Mouse (Mus musculus): Measurements from ENCODE around the gene Pus1. TPM values are rescaled to one million over a fixed set of nuclear protein-coding genes. Genes with fewer than 3 reads are reported as not detected.
A peak's percentile ranks its signal among the peaks of the same experiment; 100 is the strongest.
"Not testable (repeated sequence)": the region's sequence is repeated elsewhere in the genome, so short reads cannot be mapped to it uniquely, and the experiment has no call there.

The Pus1 gene
- polyA plus RNA-seq, 1 experiment = 27.4 TPM

DNA sequence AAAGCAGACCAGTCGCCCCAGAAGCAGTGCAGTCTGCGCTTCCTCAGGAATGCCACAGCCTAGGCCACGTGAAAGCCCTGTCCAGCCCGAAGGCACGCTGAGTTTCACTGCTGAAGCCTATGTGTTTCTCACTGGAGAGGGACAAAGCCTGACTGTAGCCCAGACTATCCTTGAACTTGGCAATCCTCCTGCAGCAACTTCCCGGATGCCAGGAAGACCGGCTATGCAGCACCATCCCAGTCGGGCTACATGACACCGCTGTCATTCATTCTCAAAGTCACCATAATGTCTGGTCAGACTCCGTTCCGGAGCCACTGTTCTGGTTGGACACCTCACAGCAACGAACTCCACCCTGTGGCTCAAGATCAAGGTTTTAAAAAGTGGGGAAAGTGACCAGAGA is 2.2 kb downstream of the Pus1 start:
- WGBS = 96% methylated on average over 12 of the region's 12 CpGs
- H3K27me3 ChIP-seq (ENCODE audit: control insufficient read depth, insufficient read depth, low read length) = no peaks in the 10 kb centered on the region
- H3K27ac ChIP-seq (ENCODE audit: control insufficient read depth, insufficient read depth, low read length) = no peak overlapping the region
- H3K36me3 ChIP-seq (ENCODE audit: control insufficient read depth, insufficient read depth, low read length) = no peaks in the 10 kb centered on the region
- H3K4me3 ChIP-seq (ENCODE audit: control insufficient read depth, insufficient read depth, low read length) = no peak overlapping the region
- TF ChIP-seq POLR2A (IDR thresholded peaks at IDR 0.05; ENCODE audit: control insufficient read depth, extremely low read depth, insufficient read depth, low read length, poor library complexity) (no peak), CTCF (IDR thresholded peaks at IDR 0.05; ENCODE audit: borderline replicate concordance, control insufficient read depth, extremely low read depth, insufficient read depth, low read length, poor library complexity) (no peak)
- DNase-seq = no peak
- H3K4me1 ChIP-seq (replicated peaks; ENCODE audit: control insufficient read depth, insufficient read depth, low read length) = peaks cover 14% of the 10 kb centered on the region

GRCm38 (mm10) chr5:110776141-110776540 is 4.3 kb downstream of the Pus1 start:
- H3K4me3 ChIP-seq (ENCODE audit: control insufficient read depth, insufficient read depth, low read length) = no peak overlapping the region
- H3K4me1 ChIP-seq (replicated peaks; ENCODE audit: control insufficient read depth, insufficient read depth, low read length) = peaks cover 14% of the 10 kb centered on the region
- no peak overlapping the region for H3K27ac ChIP-seq (ENCODE audit: control insufficient read depth, insufficient read depth, low read length)
- H3K27me3 ChIP-seq (ENCODE audit: control insufficient read depth, insufficient read depth, low read length) = no peaks in the 10 kb centered on the region
- TF ChIP-seq POLR2A (IDR thresholded peaks at IDR 0.05; ENCODE audit: control insufficient read depth, extremely low read depth, insufficient read depth, low read length, poor library complexity) = no peak
- TF ChIP-seq CTCF (IDR thresholded peaks at IDR 0.05; ENCODE audit: borderline replicate concordance, control insufficient read depth, extremely low read depth, insufficient read depth, low read length, poor library complexity) = no peak
- DNase-seq = no peak
- no peaks in the 10 kb centered on the region for H3K36me3 ChIP-seq (ENCODE audit: control insufficient read depth, insufficient read depth, low read length)
- WGBS = 99% methylated on average over 2 of the region's 2 CpGs

DNA sequence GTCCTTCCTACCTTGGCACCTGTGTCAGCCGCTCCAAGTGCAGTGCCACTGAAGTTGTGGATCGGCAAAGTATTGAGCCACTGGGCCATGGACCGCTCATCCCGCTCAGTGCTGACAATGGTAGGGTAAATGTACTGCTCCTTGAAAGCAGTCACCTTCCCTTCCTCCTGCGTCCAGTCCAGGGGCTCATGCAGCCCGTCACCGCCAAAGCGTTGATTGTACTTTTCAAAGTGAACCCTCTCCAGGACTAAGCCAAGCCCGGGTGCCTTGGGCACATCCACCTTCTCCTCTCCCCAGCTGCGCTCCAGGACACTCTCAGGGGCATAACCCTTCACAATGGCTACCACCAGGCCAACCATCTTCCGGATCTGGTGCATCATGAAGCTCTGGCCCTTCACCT is 5.9 kb downstream of the Pus1 start:
- 95% methylated on average over 11 of the region's 11 CpGs for WGBS
- H3K4me1 ChIP-seq (replicated peaks; ENCODE audit: control insufficient read depth, insufficient read depth, low read length) = peaks cover 4% of the 10 kb centered on the region
- no peaks in the 10 kb centered on the region for H3K27me3 ChIP-seq (ENCODE audit: control insufficient read depth, insufficient read depth, low read length)
- TF ChIP-seq CTCF (IDR thresholded peaks at IDR 0.05; ENCODE audit: borderline replicate concordance, control insufficient read depth, extremely low read depth, insufficient read depth, low read length, poor library complexity) (no peak), POLR2A (IDR thresholded peaks at IDR 0.05; ENCODE audit: control insufficient read depth, extremely low read depth, insufficient read depth, low read length, poor library complexity) (no peak)
- H3K27ac ChIP-seq (ENCODE audit: control insufficient read depth, insufficient read depth, low read length) = no peak overlapping the region
- no peaks in the 10 kb centered on the region for H3K36me3 ChIP-seq (ENCODE audit: control insufficient read depth, insufficient read depth, low read length)
- no peak for DNase-seq
- H3K4me3 ChIP-seq (ENCODE audit: control insufficient read depth, insufficient read depth, low read length) = no peak overlapping the region

DNA sequence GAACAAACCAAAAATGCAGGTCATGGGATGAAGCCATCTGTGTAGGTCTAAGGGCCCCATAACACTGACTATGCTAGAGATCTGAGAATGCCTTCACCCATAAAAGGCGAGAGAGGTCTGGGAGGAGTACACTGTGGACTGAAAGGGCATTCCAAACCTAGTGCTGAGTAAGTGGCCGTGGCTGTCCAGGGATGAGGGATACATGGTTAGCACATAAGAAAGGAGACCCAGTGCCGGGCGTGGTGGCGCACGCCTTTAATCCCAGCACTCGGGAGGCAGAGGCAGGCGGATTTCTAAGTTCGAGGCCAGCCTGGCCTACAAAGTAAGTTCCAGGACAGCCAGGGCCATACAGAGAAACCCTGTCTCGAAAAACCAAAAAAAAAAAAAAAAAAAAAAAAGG is 7.5 kb downstream of the Pus1 start:
- H3K36me3 ChIP-seq (ENCODE audit: control insufficient read depth, insufficient read depth, low read length); H3K27ac ChIP-seq (ENCODE audit: control insufficient read depth, insufficient read depth, low read length); H3K4me1 ChIP-seq (replicated peaks; ENCODE audit: control insufficient read depth, insufficient read depth, low read length); H3K27me3 ChIP-seq (ENCODE audit: control insufficient read depth, insufficient read depth, low read length); DNase-seq; H3K4me3 ChIP-seq (ENCODE audit: control insufficient read depth, insufficient read depth, low read length): not testable (repeated sequence)
- WGBS = 93% methylated on average over 10 of the region's 10 CpGs

GRCm38 (mm10) chr5:110770448-110771158 is 9.9 kb downstream of the Pus1 start, which contains the start of gene Ep400:
Gene Ep400 (minus strand): TSS chr5:110770717.
- H3K4me1 ChIP-seq (replicated peaks; ENCODE audit: control insufficient read depth, insufficient read depth, low read length) = no peaks in the 10 kb centered on the region
- peak; percentile 100 for DNase-seq

GRCm38 (mm10) chr5:110770031-110770445 is 10.4 kb downstream of the Pus1 start:
- Histone ChIP-seq H3K4me1 (replicated peaks; ENCODE audit: control insufficient read depth, insufficient read depth, low read length) (no peaks in the 10 kb centered on the region), H3K36me3 (ENCODE audit: control insufficient read depth, insufficient read depth, low read length) (no peaks in the 10 kb centered on the region), H3K4me3 (ENCODE audit: control insufficient read depth, insufficient read depth, low read length) (peak overlapping the region; percentile 64), H3K27me3 (ENCODE audit: control insufficient read depth, insufficient read depth, low read length) (no peaks in the 10 kb centered on the region), H3K27ac (ENCODE audit: control insufficient read depth, insufficient read depth, low read length) (0 out of 2 replicates have a peak overlapping the region, but pooled peaks have one; percentile 11)
- TF ChIP-seq POLR2A (IDR thresholded peaks at IDR 0.05; ENCODE audit: control insufficient read depth, extremely low read depth, insufficient read depth, low read length, poor library complexity) (no peak), CTCF (IDR thresholded peaks at IDR 0.05; ENCODE audit: borderline replicate concordance, control insufficient read depth, extremely low read depth, insufficient read depth, low read length, poor library complexity) (no peak)
- under 1% methylated on average over 58 of the region's 58 CpGs for WGBS
- peak; percentile 45 for DNase-seq

More at GRCm38 (mm10) chr5:110770448-110771158, 9.9 kb downstream of the Pus1 start, which contains the start of gene Ep400:
- WGBS = under 1% methylated on average over 83 of the region's 83 CpGs
- TF ChIP-seq CTCF (IDR thresholded peaks at IDR 0.05; ENCODE audit: borderline replicate concordance, control insufficient read depth, extremely low read depth, insufficient read depth, low read length, poor library complexity) = peak; percentile 88
- peak; percentile 81 for TF ChIP-seq POLR2A (IDR thresholded peaks at IDR 0.05; ENCODE audit: control insufficient read depth, extremely low read depth, insufficient read depth, low read length, poor library complexity)
- H3K27ac ChIP-seq (ENCODE audit: control insufficient read depth, insufficient read depth, low read length) = 0 out of 2 replicates have a peak within 1 kb of the TSS, but pooled peaks have one; percentile 11
- H3K4me3 ChIP-seq (ENCODE audit: control insufficient read depth, insufficient read depth, low read length) = peak within 1 kb of the TSS; percentile 64
- no peaks in the 10 kb centered on the region for H3K36me3 ChIP-seq (ENCODE audit: control insufficient read depth, insufficient read depth, low read length)
- H3K27me3 ChIP-seq (ENCODE audit: control insufficient read depth, insufficient read depth, low read length) = no peaks in the 10 kb centered on the region

GRCm38 (mm10) chr5:110769272-110769671 is 11.2 kb downstream of the Pus1 start:
- no peaks in the 10 kb centered on the region for H3K36me3 ChIP-seq (ENCODE audit: control insufficient read depth, insufficient read depth, low read length)
- TF ChIP-seq POLR2A (IDR thresholded peaks at IDR 0.05; ENCODE audit: control insufficient read depth, extremely low read depth, insufficient read depth, low read length, poor library complexity) (no peak), CTCF (IDR thresholded peaks at IDR 0.05; ENCODE audit: borderline replicate concordance, control insufficient read depth, extremely low read depth, insufficient read depth, low read length, poor library complexity) (no peak)
- no peaks in the 10 kb centered on the region for H3K27me3 ChIP-seq (ENCODE audit: control insufficient read depth, insufficient read depth, low read length)
- WGBS = 45% methylated on average over 4 of the region's 4 CpGs
- DNase-seq = no peak
- H3K4me1 ChIP-seq (replicated peaks; ENCODE audit: control insufficient read depth, insufficient read depth, low read length) = no peaks in the 10 kb centered on the region
- no peak overlapping the region for H3K4me3 ChIP-seq (ENCODE audit: control insufficient read depth, insufficient read depth, low read length)
- H3K27ac ChIP-seq (ENCODE audit: control insufficient read depth, insufficient read depth, low read length) = no peak overlapping the region

All from thymus, adult 2 months (tissue).